Mouse (Mus musculus) neural tube, embryonic 12.5 days (tissue): ENCODE measurements around the gene Dynlrb2. TPM values are rescaled to one million over a fixed set of nuclear protein-coding genes. Genes with fewer than 3 reads are reported as not detected.

Experiments
- ATAC-seq: fragments of 200-750 bp; cut with Nextera tagmentation; 2 replicates; pipeline ENCODE4 v1.8.0; 2017; ENCODE audit warnings: low read depth, mild to moderate bottlenecking, moderate TSS enrichment, moderate library complexity; ENCODE audit not compliant: low FRiP score
- H3K27ac ChIP-seq: fragments of 300-500 bp; sonication (generic); 2 replicates; pipeline ENCODE4 v1.5.1; 2016
- H3K27me3 ChIP-seq: fragments of 300-500 bp; sonication (generic); replicated peaks from 2 replicates; pipeline ENCODE4 v1.6.1; 2016; ENCODE audit warnings: mild to moderate bottlenecking
- H3K36me3 ChIP-seq: fragments of 300-500 bp; sonication (generic); 2 replicates; pipeline ENCODE4 v1.6.1; 2016; ENCODE audit warnings: mild to moderate bottlenecking
- H3K4me1 ChIP-seq: fragments of 300-500 bp; sonication (generic); 2 replicates; pipeline ENCODE4 v1.6.1; 2016
- H3K4me2 ChIP-seq: fragments of 300-500 bp; sonication (generic); replicated peaks from 2 replicates; pipeline ENCODE4 v1.6.1; 2016; ENCODE audit warnings: mild to moderate bottlenecking
- H3K4me3 ChIP-seq: fragments of 300-500 bp; sonication (generic); 2 replicates; pipeline ENCODE4 v1.5.1; 2016
- H3K9ac ChIP-seq: fragments of 300-500 bp; sonication (generic); 2 replicates; pipeline ENCODE4 v1.6.1; 2016; ENCODE audit warnings: mild to moderate bottlenecking
- H3K9me3 ChIP-seq: fragments of 300-500 bp; sonication (generic); 2 replicates; pipeline ENCODE4 v1.6.1; 2016; ENCODE audit warnings: mild to moderate bottlenecking
- whole genome bisulfite sequencing: fragments of 180-500 bp; shearing (Covaris S2); methylation state at CpG from one replicate; pipeline ENCODE4 v1.1.7; 2016; 5-methylcytosine and 5-hydroxymethylcytosine counted together
- polyA plus RNA-seq: library from polyadenylated mRNA; unstranded; fragments of >200 nt; fragmentation: Nextera tagmentation; extraction: Ambion mirVana; gene quantifications from 2 replicates; pipeline ENCODE4 v1.2.1, GENCODE M21; 2016

Gene Dynlrb2
- 1.3 and 1.4 TPM in 2 replicates for polyA plus RNA-seq

GRCm38 (mm10) chr8:116504477-116505120 lies at the start of gene Dynlrb2:
Gene Dynlrb2, plus strand, starts transcription at chr8:116504974.
- H3K4me1 ChIP-seq: 0 out of 2 replicates have a peak, but pooled peaks cover 3% of the 10 kb centered on the region
- H3K27ac ChIP-seq: no peak within 1 kb of the TSS
- no peaks in the 10 kb centered on the region for H3K36me3 ChIP-seq
- H3K4me2 ChIP-seq: peak within 1 kb of the TSS; percentile 76
- H3K4me3 ChIP-seq: peak within 1 kb of the TSS; percentile 35
- H3K9ac ChIP-seq: peak within 1 kb of the TSS; percentile 38; the same call in 1 of the 2 replicates
- H3K9me3 ChIP-seq: no peaks in the 10 kb centered on the region
- 10% methylated on average over 19 of the region's 19 CpGs for WGBS
- ATAC-seq: peak; percentile 91
- H3K27me3 ChIP-seq: no peaks in the 10 kb centered on the region

- ATAC-seq: no peak
- WGBS: 81% methylated on average over 11 of the region's 11 CpGs
These were observed 46.2 kb upstream of the Dynlrb2 start for GRCm38 (mm10) chr8:116458569-116458968.

GRCm38 (mm10) chr8:116461472-116461871 lies 43.3 kb upstream of the Dynlrb2 start:
- Histone ChIP-seq H3K4me1 (no peaks in the 10 kb centered on the region), H3K9ac (no peak overlapping the region), H3K4me3 (no peak overlapping the region), H3K4me2 (no peak overlapping the region), H3K9me3 (no peaks in the 10 kb centered on the region), H3K27ac (no peak overlapping the region), H3K36me3 (no peaks in the 10 kb centered on the region), H3K27me3 (no peaks in the 10 kb centered on the region)
- WGBS: 83% methylated on average over 4 of the region's 4 CpGs
- ATAC-seq: no peak

More at GRCm38 (mm10) chr8:116458569-116458968, 46.2 kb upstream of the Dynlrb2 start:
- no peak overlapping the region for H3K9ac ChIP-seq
- no peaks in the 10 kb centered on the region for H3K9me3 ChIP-seq
- no peak overlapping the region for H3K4me2 ChIP-seq
- H3K27ac ChIP-seq: no peak overlapping the region
- no peaks in the 10 kb centered on the region for H3K36me3 ChIP-seq
- no peaks in the 10 kb centered on the region for H3K27me3 ChIP-seq
- H3K4me1 ChIP-seq: no peaks in the 10 kb centered on the region
- no peak overlapping the region for H3K4me3 ChIP-seq

GRCm38 (mm10) chr8:116466586-116466985 lies 38.2 kb upstream of the Dynlrb2 start:
- 94% methylated on average over 7 of the region's 7 CpGs for WGBS
- ATAC-seq: no peak
- H3K9me3 ChIP-seq: no peaks in the 10 kb centered on the region
- H3K27ac ChIP-seq: no peak overlapping the region
- H3K27me3 ChIP-seq: no peaks in the 10 kb centered on the region
- no peak overlapping the region for H3K4me2 ChIP-seq
- no peak overlapping the region for H3K4me3 ChIP-seq
- no peaks in the 10 kb centered on the region for H3K4me1 ChIP-seq
- H3K36me3 ChIP-seq: no peaks in the 10 kb centered on the region
- H3K9ac ChIP-seq: no peak overlapping the region

GRCm38 (mm10) chr8:116467027-116467426 lies 37.7 kb upstream of the Dynlrb2 start:
- no peaks in the 10 kb centered on the region for H3K4me1 ChIP-seq
- H3K27ac ChIP-seq: no peak overlapping the region
- no peak for ATAC-seq
- WGBS: 88% methylated on average over 1 of the region's 1 CpGs
- H3K9me3 ChIP-seq: no peaks in the 10 kb centered on the region
- no peaks in the 10 kb centered on the region for H3K27me3 ChIP-seq
- no peak overlapping the region for H3K4me2 ChIP-seq
- H3K9ac ChIP-seq: no peak overlapping the region
- no peaks in the 10 kb centered on the region for H3K36me3 ChIP-seq
- no peak overlapping the region for H3K4me3 ChIP-seq

GRCm38 (mm10) chr8:116477941-116478340 lies 26.8 kb upstream of the Dynlrb2 start:
- WGBS: 89% methylated on average over 9 of the region's 9 CpGs
- no peak for ATAC-seq
- no peaks in the 10 kb centered on the region for H3K27me3 ChIP-seq

GRCm38 (mm10) chr8:116478681-116479080 lies 26.1 kb upstream of the Dynlrb2 start:
- no peaks in the 10 kb centered on the region for H3K27me3 ChIP-seq
- no peaks in the 10 kb centered on the region for H3K9me3 ChIP-seq
- no peak for ATAC-seq
- no peaks in the 10 kb centered on the region for H3K4me1 ChIP-seq
- H3K27ac ChIP-seq: no peak overlapping the region
- H3K4me2 ChIP-seq: no peak overlapping the region
- no peak overlapping the region for H3K4me3 ChIP-seq
- no peak overlapping the region for H3K9ac ChIP-seq
- H3K36me3 ChIP-seq: no peaks in the 10 kb centered on the region

More at GRCm38 (mm10) chr8:116477941-116478340, 26.8 kb upstream of the Dynlrb2 start:
- Histone ChIP-seq H3K4me2 (no peak overlapping the region), H3K36me3 (no peaks in the 10 kb centered on the region), H3K9me3 (no peaks in the 10 kb centered on the region), H3K9ac (no peak overlapping the region), H3K4me1 (no peaks in the 10 kb centered on the region), H3K27ac (no peak overlapping the region), H3K4me3 (no peak overlapping the region)

- Histone ChIP-seq H3K36me3 (no peaks in the 10 kb centered on the region), H3K27ac (no peak overlapping the region), H3K27me3 (no peaks in the 10 kb centered on the region), H3K9me3 (no peaks in the 10 kb centered on the region), H3K9ac (no peak overlapping the region), H3K4me2 (no peak overlapping the region), H3K4me1 (no peaks in the 10 kb centered on the region), H3K4me3 (no peak overlapping the region)
- peak; percentile 70; the same call in 1 of the 2 replicates for ATAC-seq
- WGBS: 23% methylated on average over 7 of the region's 7 CpGs
These were observed 23.9 kb upstream of the Dynlrb2 start for GRCm38 (mm10) chr8:116480894-116481293.

GRCm38 (mm10) chr8:116482738-116483137 lies 22.0 kb upstream of the Dynlrb2 start:
- no peak for ATAC-seq
- H3K27ac ChIP-seq: no peak overlapping the region
- H3K9me3 ChIP-seq: no peaks in the 10 kb centered on the region
- no peaks in the 10 kb centered on the region for H3K36me3 ChIP-seq
- WGBS: 35% methylated on average over 3 of the region's 3 CpGs
- H3K4me3 ChIP-seq: no peak overlapping the region
- H3K4me1 ChIP-seq: no peaks in the 10 kb centered on the region
- no peak overlapping the region for H3K4me2 ChIP-seq
- no peak overlapping the region for H3K9ac ChIP-seq
- H3K27me3 ChIP-seq: no peaks in the 10 kb centered on the region

- H3K9ac ChIP-seq: no peak overlapping the region
- no peak for ATAC-seq
- H3K4me1 ChIP-seq: no peaks in the 10 kb centered on the region
- H3K27ac ChIP-seq: no peak overlapping the region
- H3K27me3 ChIP-seq: no peaks in the 10 kb centered on the region
- no peak overlapping the region for H3K4me3 ChIP-seq
- no peak overlapping the region for H3K4me2 ChIP-seq
- H3K9me3 ChIP-seq: no peaks in the 10 kb centered on the region
- no peaks in the 10 kb centered on the region for H3K36me3 ChIP-seq
- 30% methylated on average over 2 of the region's 2 CpGs for WGBS
These were observed 20.7 kb upstream of the Dynlrb2 start for GRCm38 (mm10) chr8:116484087-116484486.

GRCm38 (mm10) chr8:116488546-116488945 lies 16.2 kb upstream of the Dynlrb2 start:
- Histone ChIP-seq H3K27me3 (no peaks in the 10 kb centered on the region), H3K4me3 (no peak overlapping the region), H3K9me3 (no peaks in the 10 kb centered on the region), H3K36me3 (no peaks in the 10 kb centered on the region), H3K9ac (no peak overlapping the region), H3K4me1 (no peaks in the 10 kb centered on the region), H3K27ac (no peak overlapping the region), H3K4me2 (no peak overlapping the region)
- no peak for ATAC-seq
- 86% methylated on average over 2 of the region's 2 CpGs for WGBS

- no peak overlapping the region for H3K9ac ChIP-seq
- H3K27ac ChIP-seq: no peak overlapping the region
- no peaks in the 10 kb centered on the region for H3K9me3 ChIP-seq
- H3K4me1 ChIP-seq: 0 out of 2 replicates have a peak, but pooled peaks cover 3% of the 10 kb centered on the region
- no peaks in the 10 kb centered on the region for H3K36me3 ChIP-seq
- no peak overlapping the region for H3K4me2 ChIP-seq
- no peak for ATAC-seq
- H3K27me3 ChIP-seq: no peaks in the 10 kb centered on the region
- WGBS: 86% methylated on average over 7 of the region's 7 CpGs
- no peak overlapping the region for H3K4me3 ChIP-seq
These were observed 4.5 kb upstream of the Dynlrb2 start for GRCm38 (mm10) chr8:116500057-116500809.
